Mouse (Mus musculus) v-Abl transformed pro-B cells (cell line): ENCODE data around the gene Exoc5.

Experiments
- in situ Hi-C, 2 experiments: fragments of 400-800 bp; cut with MboI; formaldehyde crosslinking; loops; one replicate each; pipeline ENCODE4 v1.15.1; 2025; ENCODE audit not compliant: unreplicated experiment in 2 of 2

Gene Exoc5

GRCm38 (mm10) chr14:49019765-49020164 is 46.7 kb downstream of the Exoc5 start:
- in situ Hi-C loops: loop anchor here (25.0 kb wide), 2 partner anchors 657 to 1432 kb away; no protein-coding TSS in a partner anchor

GRCm38 (mm10) chr14:49008399-49009189 is 57.9 kb downstream of the Exoc5 start:
- in situ Hi-C loops: loop anchor here (25.0 kb wide), 2 partner anchors 646 to 1421 kb away; no protein-coding TSS in a partner anchor

GRCm38 (mm10) chr14:49007979-49008378 is 58.5 kb downstream of the Exoc5 start:
- in situ Hi-C loops: loop anchor here (25.0 kb wide), 2 partner anchors 646 to 1421 kb away; no protein-coding TSS in a partner anchor

GRCm38 (mm10) chr14:49001655-49002054 is 64.8 kb downstream of the Exoc5 start:
- in situ Hi-C loops: loop anchor here (25.0 kb wide), 2 partner anchors 639 to 1414 kb away; no protein-coding TSS in a partner anchor

- in situ Hi-C loops: loop anchor here in 1 of 2 experiments (25.0 kb wide), 1 partner anchor 739 kb away; no protein-coding TSS in a partner anchor
These were observed 67.7 kb downstream of the Exoc5 start for GRCm38 (mm10) chr14:48998795-48999194.

- in situ Hi-C loops: loop anchor here in 1 of 2 experiments (25.0 kb wide), 1 partner anchor 743 kb away; no protein-coding TSS in a partner anchor
These were observed 72.6 kb downstream of the Exoc5 start for GRCm38 (mm10) chr14:48993861-48994260.

- in situ Hi-C loops: loop anchor here in 1 of 2 experiments (25.0 kb wide), 1 partner anchor 745 kb away; no protein-coding TSS in a partner anchor
These were observed 74.3 kb downstream of the Exoc5 start for GRCm38 (mm10) chr14:48992070-48992580.

GRCm38 (mm10) chr14:48991144-48991522 is 75.3 kb downstream of the Exoc5 start:
- in situ Hi-C loops: loop anchor here in 1 of 2 experiments (25.0 kb wide), 1 partner anchor 746 kb away; no protein-coding TSS in a partner anchor

GRCm38 (mm10) chr14:48990471-48991143 is 75.8 kb downstream of the Exoc5 start:
- in situ Hi-C loops: loop anchor here in 1 of 2 experiments (25.0 kb wide), 1 partner anchor 747 kb away; no protein-coding TSS in a partner anchor

- in situ Hi-C loops: loop anchor here in 1 of 2 experiments (25.0 kb wide), 1 partner anchor 747 kb away; no protein-coding TSS in a partner anchor
These were observed 76.6 kb downstream of the Exoc5 start for GRCm38 (mm10) chr14:48989831-48990230.

GRCm38 (mm10) chr14:48986231-48986630 is 80.2 kb downstream of the Exoc5 start:
- in situ Hi-C loops: loop anchor here in 1 of 2 experiments (25.0 kb wide), 1 partner anchor 751 kb away; no protein-coding TSS in a partner anchor

GRCm38 (mm10) chr14:48985673-48986072 is 80.8 kb downstream of the Exoc5 start:
- in situ Hi-C loops: loop anchor here in 1 of 2 experiments (25.0 kb wide), 1 partner anchor 752 kb away; no protein-coding TSS in a partner anchor

- in situ Hi-C loops: loop anchor here in 1 of 2 experiments (25.0 kb wide), 1 partner anchor 758 kb away; no protein-coding TSS in a partner anchor
These were observed 87.5 kb downstream of the Exoc5 start for GRCm38 (mm10) chr14:48978971-48979388.

- in situ Hi-C loops: no loop called here
These were observed 94.9 kb downstream of the Exoc5 start for GRCm38 (mm10) chr14:48971546-48971945.

- in situ Hi-C loops: no loop called here
These were observed 97.8 kb downstream of the Exoc5 start for GRCm38 (mm10) chr14:48968670-48969069.
